Mouse (Mus musculus) liver, embryonic 18 days (tissue): ENCODE results near the gene Tiam2. TPM values are rescaled to one million over a fixed set of nuclear protein-coding genes. Genes with fewer than 3 reads are reported as not detected.

Experiments used
- polyA plus RNA-seq: library from polyadenylated mRNA; depleted of rRNA; stranded (reverse); fragments of >200 nt; gene quantifications from 2 replicates; pipeline ENCODE4 v1.2.3, GENCODE M21; 2012; rRNA removed

Tiam2 gene
- 0.68 and 0.92 TPM in 2 replicates for polyA plus RNA-seq

GRCm38 (mm10) chr17:3326148-3326902 lies at the start of gene Tiam2:
Tiam2 (plus strand) TSS chr17:3326573.

DNA sequence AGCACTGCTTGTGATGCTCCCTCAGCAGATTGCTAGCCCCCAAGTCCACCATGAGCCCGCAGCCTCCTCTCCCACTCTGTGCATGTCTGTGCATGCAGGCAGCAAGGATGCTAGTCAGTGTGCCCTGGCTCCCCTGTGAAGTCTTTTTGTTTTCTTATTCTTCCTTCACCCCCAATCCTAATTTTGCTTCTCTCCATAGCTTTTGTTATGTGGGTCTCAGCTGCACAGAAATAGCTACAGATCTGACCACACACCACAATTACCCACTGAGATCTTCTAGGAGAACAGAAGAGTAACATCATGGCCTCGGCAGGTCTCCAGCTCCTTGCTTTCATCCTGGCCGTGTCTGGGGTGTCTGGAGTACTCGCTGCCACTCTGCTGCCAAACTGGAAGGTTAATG lies 205.9 kb downstream of the Tiam2 start, which contains the start of gene Cldn20:
TSS of gene Cldn20 (plus strand) at position 301 of the 400 bp plus-strand sequence.

DNA sequence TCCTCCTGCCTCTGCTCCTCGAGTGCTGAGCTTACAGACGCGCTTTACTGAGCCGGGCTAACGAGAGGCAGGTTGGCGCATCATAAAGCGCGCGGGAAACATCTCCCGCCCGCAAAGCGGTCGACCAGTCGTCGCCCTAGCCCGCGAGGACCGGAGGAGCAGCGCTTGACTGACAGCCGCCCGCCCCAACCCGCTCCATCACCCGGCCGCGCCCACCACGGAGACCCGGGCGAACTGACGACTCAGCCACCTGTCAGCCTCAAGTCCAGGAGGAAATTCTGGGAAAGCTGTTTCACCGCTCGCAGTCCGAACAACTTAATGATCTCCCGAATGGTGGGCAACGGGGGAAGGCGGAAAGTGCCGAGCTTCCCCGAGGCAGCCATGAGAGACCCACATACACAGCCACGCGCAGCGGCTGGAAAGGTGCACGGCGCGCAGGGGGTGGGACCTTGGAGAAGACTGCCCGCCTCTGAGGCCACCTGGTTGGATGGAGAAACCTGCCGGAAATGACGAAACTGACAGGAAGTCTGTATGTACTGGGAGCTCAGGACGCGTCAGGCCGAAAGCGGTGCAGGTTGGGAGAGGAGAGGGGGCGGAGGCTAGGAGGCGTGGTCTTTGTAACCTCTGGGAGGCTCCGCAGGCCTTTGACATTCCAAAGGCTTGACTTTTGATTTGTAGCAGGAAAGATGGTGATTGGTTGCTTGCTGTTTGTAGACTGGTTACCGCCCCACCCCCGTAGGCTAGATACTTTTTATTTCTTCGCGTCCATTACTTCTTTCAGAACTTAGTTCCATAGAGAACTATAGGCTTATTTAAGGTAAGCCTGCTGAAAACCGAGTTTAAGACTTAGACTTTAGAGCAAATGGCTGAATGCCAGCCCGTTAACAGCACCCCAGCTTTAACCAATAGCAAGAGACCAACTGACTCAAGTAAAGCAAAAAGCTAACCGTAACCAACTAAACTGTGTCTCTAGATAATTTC lies 231.2 kb downstream of the Tiam2 start, which contains the start of gene Tfb1m:
TSS of gene Tfb1m (minus strand) at position 451 of the 981 bp plus-strand sequence.

Other genes with a start within 250 kb of the Tiam2 start
- 8.0 and 8.5 TPM in 2 replicates for gene Scaf8, start 211.6 kb upstream of the Tiam2 start, polyA plus RNA-seq
- 0.06 and 0.07 TPM in 2 replicates for gene Cldn20, start 206.0 kb downstream of the Tiam2 start, polyA plus RNA-seq
- 9.2 and 9.8 TPM in 2 replicates for gene Tfb1m, start 231.2 kb downstream of the Tiam2 start, polyA plus RNA-seq